Mouse (Mus musculus): ENCODE data around the gene Aqp11.

Aqp11 gene

DNA sequence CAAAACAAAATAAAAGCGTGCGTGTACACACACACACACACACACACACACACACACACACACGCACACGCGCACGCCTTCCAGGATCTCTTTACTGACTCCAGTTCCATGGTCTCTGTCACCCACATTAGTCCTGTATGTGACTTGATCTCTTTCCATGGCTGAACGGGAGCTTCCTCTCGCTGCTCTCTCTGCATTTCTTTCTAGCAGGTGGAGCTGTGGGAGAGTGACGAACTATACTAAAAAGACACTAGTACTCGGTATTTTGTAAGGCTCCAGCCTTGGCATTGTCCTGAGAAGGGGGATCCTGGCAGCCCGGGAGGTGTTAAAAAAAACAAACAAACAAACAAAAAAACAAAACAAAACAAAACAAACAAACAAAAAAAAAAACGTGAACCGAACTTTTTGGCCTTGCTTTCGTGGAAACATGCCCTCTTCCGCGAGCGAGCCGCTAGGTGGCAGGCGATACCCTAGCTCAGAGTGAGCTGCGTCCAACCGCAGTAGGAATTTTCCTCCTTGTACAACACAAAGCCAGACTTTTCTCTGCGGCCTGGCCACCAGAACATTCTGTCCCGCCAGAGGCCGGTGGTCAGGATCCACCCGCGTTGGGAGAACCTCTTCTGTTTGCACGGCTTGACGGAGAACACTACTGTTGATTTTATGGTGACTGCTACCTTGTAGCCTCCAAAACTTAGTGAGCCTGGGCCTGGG lies 9.9 kb upstream of the Aqp11 start:
- DNase-seq (ENCODE audit: low read depth, low spot score) = peak; percentile 83

GRCm38 (mm10) chr7:97747176-97747707 lies 9.2 kb upstream of the Aqp11 start:
- DNase-seq (ENCODE audit: low read depth, low spot score) = no peak

DNA sequence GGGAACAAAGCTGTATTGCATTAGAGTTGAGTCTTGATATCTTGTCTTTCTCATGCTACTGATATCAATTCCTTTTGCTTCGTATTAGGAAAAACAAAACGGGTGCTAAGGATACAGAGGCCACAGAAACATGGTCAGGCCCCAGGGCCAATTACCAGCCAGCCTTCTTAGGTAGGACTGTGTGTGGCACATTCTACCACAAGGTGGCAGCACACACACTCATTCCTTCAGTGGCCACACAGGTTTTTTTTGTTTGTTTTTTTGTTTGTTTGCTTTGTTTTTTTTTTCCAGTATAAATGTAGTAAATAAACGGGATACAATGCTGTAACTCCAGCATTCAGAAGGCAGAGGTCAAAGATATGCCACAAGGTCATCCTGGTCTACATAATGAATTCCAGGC lies 7.2 kb upstream of the Aqp11 start:
- DNase-seq (ENCODE audit: low read depth, low spot score) = peak; percentile 72

DNA sequence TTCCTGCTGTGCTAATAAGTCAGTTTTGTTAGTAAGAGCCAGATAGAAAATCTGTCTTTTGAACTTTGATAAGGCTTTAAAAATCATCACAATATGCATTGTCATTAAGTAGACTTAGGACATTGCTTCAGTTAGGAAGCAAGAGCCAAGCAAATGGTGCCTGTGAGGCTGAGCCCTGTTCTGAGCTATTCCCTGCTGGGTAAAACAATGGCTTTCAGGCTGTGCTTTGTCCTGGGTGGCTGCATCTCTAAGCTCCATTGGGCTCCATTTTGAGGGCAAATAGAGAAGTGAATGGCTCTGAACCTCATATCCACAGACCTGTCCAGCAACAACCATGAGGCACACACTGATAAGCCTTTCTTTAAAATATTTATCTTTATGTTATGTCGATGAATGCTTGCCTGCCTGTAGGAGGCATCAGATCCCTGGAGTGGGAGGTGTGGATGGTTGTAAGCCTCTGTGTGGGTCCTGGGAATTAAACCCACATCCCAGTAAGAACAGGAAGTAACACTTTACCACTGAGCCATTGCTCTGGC lies 3.7 kb upstream of the Aqp11 start:
- DNase-seq (ENCODE audit: low read depth, low spot score) = no peak

GRCm38 (mm10) chr7:97740948-97741347 lies 2.9 kb upstream of the Aqp11 start:
- no peak for DNase-seq (ENCODE audit: low read depth, low spot score)

- no peak for DNase-seq (ENCODE audit: low read depth, low spot score)
Measured at GRCm38 (mm10) chr7:97737256-97737637, 842 bp downstream of the Aqp11 start.

DNA sequence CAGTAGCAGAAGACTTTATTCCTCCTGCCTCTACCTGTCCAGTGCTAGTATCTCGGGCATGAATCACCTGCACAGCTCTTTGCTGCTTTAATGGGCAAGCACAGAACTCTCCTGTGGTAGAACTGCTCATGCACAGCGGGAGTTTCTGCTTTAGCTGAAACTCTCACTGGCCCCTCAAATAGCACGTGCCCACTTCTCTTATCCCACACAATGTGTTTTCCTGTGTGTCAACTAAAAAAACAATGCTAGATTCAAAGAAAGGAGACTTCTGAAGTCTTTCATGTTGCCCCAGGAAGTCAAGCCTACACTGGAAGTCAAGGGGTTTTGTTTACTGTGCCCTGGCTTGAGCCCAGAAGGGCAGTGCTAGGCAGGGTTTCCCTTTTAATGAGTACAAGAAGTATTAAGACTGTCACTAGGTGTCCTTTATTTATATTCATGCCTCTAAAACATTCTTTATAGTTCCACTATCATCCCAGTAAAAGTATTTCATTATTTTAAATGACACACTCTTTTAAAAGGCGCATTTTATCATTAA lies 2.1 kb downstream of the Aqp11 start:
- no peak for DNase-seq (ENCODE audit: low read depth, low spot score)

GRCm38 (mm10) chr7:97735021-97735420 lies 3.1 kb downstream of the Aqp11 start:
- no peak for DNase-seq (ENCODE audit: low read depth, low spot score)

- no peak for DNase-seq (ENCODE audit: low read depth, low spot score)
Measured at GRCm38 (mm10) chr7:97733606-97734005, 4.5 kb downstream of the Aqp11 start.

DNA sequence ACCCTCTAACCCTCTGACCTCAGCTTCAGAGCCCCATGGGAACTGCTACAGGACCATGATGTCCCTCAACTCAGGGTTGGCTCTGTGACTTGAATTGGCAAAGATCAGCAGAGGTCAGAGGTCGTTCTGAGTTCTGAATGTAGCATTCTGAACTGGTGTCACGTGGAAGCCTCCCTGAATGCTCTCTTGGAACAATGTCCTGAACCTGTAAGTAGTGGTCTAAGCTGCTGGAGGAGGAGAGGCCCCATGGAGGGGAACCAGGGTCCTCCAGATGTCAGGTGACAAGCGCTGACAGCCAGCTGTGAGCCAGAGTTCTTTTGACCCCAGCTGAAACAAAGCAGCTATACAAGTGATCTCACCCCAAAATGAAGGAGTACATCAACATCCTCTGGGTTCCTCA lies 7.7 kb downstream of the Aqp11 start:
- no peak for DNase-seq (ENCODE audit: low read depth, low spot score)

- DNase-seq (ENCODE audit: low read depth, low spot score) = no peak
Measured at GRCm38 (mm10) chr7:97728666-97729614, 9.1 kb downstream of the Aqp11 start.

- DNase-seq (ENCODE audit: low read depth, low spot score) = no peak
Measured at GRCm38 (mm10) chr7:97726778-97727177, 11.3 kb downstream of the Aqp11 start.

- no peak for DNase-seq (ENCODE audit: low read depth, low spot score)
Measured at GRCm38 (mm10) chr7:97726080-97726479, 12.0 kb downstream of the Aqp11 start.

GRCm38 (mm10) chr7:97725401-97725800 lies 12.7 kb downstream of the Aqp11 start:
- DNase-seq (ENCODE audit: low read depth, low spot score) = no peak

- peak; percentile 13 for DNase-seq (ENCODE audit: low read depth, low spot score)
Measured at GRCm38 (mm10) chr7:97723646-97724538, 14.2 kb downstream of the Aqp11 start.

DNA sequence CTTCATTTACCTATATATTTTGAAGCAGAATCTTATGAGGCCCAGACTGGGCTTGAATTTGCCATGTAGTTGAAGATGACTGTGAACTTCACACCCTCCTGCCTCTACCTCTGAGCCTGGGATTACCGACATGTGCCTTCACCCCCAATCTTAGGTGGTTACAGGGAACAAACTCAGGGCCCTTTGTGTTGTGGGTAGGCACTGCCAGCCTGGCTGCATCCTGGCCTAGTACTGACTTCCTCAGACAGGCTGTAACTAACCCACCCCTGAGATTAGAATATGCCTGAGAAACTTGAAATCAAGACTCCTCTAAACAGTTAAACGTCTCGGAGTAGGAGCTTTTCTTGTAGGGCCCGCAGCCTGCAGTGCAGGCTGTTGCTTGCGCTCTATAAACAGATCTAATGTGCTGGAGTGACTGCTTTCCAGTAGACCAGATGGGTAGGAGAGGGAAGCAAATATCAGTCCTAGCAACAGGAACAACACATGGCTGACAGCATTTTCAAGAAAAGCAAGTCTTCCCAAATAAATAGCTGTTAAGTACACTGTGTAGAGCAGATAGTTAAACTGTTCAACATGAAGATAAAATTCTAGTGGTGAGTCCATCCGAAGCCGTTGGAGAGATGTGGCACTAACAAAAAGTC lies 15.7 kb downstream of the Aqp11 start:
- no peak for DNase-seq (ENCODE audit: low read depth, low spot score)

- DNase-seq (ENCODE audit: low read depth, low spot score) = no peak
Measured at GRCm38 (mm10) chr7:97720109-97720508, 18.0 kb downstream of the Aqp11 start.

- DNase-seq (ENCODE audit: low read depth, low spot score) = no peak
Measured at GRCm38 (mm10) chr7:97719078-97719477, 19.0 kb downstream of the Aqp11 start.

DNA sequence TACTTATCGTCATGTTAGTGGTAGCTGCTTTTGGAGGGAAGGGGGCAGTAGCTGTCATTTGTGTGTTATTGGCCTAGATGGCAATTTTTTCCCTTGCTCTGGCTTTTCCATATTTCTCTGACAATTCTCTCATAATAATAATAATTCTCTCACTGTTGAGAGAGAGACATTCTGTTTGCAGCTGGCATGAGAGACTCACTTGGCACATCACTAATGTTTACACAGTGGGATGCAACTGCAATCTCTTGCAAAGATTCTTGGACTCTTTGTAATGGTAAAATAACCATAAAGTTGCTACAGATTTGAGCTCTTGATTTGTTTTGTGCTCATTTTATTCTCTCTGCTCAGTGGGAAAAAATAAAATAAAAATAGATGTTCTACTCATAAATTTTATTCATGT lies 20.8 kb downstream of the Aqp11 start:
- DNase-seq (ENCODE audit: low read depth, low spot score) = no peak

GRCm38 (mm10) chr7:97714651-97715050 lies 23.4 kb downstream of the Aqp11 start:
- DNase-seq (ENCODE audit: low read depth, low spot score) = no peak

All from CD4-positive helper T cell, adult 2 months (primary cell).